Mouse (Mus musculus) kidney, adult 10 weeks (tissue): ENCODE measurements around the gene Olfr641. TPM values are rescaled to one million over a fixed set of nuclear protein-coding genes. Genes with fewer than 3 reads are reported as not detected.

Experiments used
- polyA plus RNA-seq: library from polyadenylated mRNA; stranded (reverse); fragments of 350-450 nt; fragmentation: Illumina TruSeq; extraction: RNeasy Lipid Tissue Mini Kit (QIAGEN cat#74804); gene quantifications from one replicate; pipeline ENCODE4 v1.2.3, GENCODE M21; 2014; ENCODE audit warnings: low read depth, low replicate concordance

The Olfr641 gene
- polyA plus RNA-seq = not detected

DNA sequence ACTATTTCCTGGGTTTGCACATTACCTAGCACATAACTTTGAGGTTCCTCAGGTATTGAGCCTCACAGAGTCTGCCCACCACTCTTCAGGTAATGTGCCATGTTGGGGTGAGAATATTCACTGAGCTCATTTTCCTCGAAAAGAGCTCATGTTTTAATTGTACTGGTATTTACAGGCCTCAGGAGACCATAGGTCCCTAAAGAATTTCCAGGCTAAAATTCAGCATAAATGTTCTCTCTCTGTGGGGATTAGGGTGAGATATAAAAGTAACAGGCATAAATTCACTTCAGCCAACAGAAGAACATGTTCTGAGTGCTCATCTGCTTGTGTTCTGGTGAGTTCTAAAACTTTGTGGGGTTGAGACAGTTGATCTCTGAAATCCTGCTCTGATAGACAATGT, at the start of gene Olfr641:
Olfr641 (plus strand) TSS at position 301 of the 400 bp plus-strand sequence.

DNA sequence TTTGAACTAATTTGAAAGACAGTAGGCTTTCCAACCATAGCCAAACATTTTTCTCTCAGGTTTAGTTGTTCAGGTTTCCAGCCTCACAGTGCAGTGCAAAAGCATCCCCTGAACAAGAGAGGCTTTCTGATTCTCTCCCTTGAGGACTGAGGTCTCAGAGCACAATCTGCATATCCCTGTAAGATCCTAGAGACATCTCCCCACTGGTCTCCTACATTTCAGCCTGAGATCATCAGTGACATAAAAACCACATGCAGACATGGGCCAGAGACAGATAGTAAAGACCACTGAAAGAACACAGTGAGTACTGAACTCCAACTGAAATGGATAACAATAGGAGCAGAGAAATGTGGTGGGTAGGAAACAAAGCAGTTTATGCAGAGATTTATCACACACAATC, 36.8 kb upstream of the Olfr641 start, which contains the start of gene Olfr638:
Olfr638 (plus strand) TSS at position 301 of the 400 bp plus-strand sequence.

DNA sequence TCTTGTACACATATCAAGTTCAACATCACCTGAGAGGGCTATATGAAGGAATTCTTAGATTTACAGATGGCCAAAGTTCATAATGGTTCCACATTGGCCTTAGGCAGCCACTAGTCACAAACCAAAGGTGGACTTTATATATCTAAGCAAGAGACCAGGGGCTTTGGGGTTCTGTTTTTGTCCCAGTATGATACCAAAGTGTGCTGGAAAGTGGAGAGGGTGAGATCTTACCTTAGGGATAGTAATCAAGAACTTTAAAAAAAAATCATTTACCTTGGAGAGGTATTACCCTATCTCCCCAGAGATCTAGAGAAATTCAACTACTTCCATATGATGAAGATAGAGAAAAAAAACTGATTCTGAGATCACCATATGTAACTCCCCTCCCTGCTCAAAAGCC, 18.0 kb upstream of the Olfr641 start, which contains the start of gene Olfr639:
Olfr639 (minus strand) TSS at position 101 of the 400 bp plus-strand sequence.

DNA sequence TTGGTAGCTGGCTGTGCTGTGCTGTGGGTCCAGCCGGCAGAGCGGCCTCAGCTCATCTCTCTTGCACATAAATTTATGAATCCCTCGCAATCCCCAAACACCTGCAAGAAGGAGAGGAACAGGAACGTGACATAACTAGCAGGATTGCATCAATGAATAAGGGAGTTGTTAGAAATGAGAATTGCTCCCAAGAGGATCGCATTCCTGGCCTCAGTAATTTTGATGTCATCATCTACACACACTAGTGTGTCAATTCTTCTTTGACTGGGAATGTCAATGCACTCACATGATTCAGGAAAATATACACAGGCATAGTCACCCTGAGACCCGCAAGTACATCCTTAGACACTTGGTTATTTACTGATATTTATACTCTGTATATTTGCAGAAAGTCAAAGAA, 9.8 kb upstream of the Olfr641 start, which contains the start of gene Olfr640:
Olfr640 (minus strand) TSS at position 101 of the 400 bp plus-strand sequence.

DNA sequence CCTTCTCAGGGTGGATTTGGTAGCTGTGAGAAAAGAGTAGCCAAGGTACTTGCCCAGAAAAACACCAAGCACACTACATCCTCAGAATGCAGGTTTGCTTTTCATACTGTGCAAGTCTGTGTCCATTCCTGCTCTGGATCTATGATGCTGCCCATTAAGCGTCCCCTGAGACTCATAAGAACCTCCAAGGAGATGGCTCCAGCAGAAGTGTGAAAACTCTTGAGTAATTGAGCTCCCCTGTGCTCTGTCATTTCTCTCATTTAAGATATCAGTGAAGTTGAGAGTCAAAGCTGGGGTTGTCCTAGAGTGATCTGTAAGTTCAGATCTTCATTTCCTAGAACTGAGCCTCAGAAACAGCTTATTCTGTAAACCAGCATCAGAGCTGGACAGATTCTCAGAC, 17.3 kb downstream of the Olfr641 start, which contains the start of gene Olfr642:
Olfr642 (minus strand) TSS at position 101 of the 400 bp plus-strand sequence.

DNA sequence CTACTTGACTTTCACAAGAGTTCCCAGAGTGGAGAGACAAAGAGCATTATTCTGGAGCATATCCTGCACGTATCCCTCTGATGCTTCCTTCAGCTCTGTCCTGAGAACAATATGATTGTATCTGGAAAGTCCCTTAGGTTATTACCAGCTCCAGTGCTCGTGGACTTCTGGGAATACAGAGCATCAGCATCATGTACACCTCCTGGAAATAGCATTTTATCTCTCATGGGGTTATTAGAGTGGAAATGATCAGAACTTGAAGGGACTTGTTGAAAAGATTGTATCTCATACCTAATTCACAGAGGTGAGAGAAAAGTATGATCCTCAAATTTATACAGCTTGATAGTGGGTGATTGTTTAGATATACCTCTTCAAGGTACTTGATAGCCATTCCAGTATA, 26.1 kb downstream of the Olfr641 start, which contains the start of gene 4930516K23Rik:
4930516K23Rik (minus strand) TSS at position 101 of the 400 bp plus-strand sequence.

DNA sequence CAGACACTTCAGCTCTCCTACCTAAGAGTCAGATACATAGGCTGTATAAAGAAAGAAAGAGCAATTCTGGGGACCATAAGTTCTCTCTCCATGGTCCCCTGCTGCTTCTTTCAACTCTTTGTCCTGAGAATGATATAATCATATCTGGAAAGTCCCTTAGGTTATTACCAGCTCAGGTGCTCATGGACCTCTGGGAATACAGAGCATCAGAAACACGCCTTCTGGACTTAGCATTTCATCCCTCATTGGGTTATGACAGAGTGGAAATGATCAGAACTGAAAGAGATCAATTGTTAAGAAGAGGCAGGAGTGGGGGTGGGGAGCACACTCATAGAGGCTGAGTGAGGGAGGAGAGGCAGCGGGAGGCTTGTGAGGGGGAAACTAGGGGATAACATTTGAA, 36.5 kb downstream of the Olfr641 start, which contains the start of gene Olfr644:
Olfr644 (minus strand) TSS at position 101 of the 400 bp plus-strand sequence.

DNA sequence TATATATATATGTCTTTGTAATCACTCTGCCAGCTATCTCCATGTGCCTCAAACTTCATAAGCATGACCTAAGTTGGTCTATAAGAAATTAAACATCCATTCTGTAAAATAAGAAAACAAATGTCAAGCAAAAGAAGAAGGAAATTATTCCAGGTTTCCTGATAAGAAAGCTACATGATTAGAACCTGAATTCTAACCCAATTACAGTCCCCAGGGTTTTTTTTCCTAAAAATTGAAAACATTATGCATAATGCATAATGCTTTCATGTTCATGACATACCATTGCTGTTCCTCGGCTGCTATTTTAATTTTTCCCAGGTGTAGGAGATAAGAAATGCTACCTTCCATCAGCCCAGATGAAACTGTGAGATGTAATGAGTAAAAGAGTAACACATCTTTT, 50.1 kb downstream of the Olfr641 start, which contains the start of gene Olfr645:
Olfr645 (minus strand) TSS at position 101 of the 400 bp plus-strand sequence.

Other genes starting within 250 kb of the Olfr641 start
- gene Olfr67, start 243.6 kb upstream of the Olfr641 start, polyA plus RNA-seq = not detected
- 7.4 TPM for gene Hbb-bt, start 221.4 kb upstream of the Olfr641 start, polyA plus RNA-seq
- gene Hbb-bs, start 207.3 kb upstream of the Olfr641 start, polyA plus RNA-seq = 99.3 TPM
- not detected for gene Hbb-bh2, start 194.9 kb upstream of the Olfr641 start, polyA plus RNA-seq
- gene Hbb-bh1, start 192.3 kb upstream of the Olfr641 start, polyA plus RNA-seq = not detected
- not detected for gene Hbb-y, start 182.2 kb upstream of the Olfr641 start, polyA plus RNA-seq
- not detected for gene Olfr66, start 149.2 kb upstream of the Olfr641 start, polyA plus RNA-seq
- not detected for gene Olfr64, start 141.0 kb upstream of the Olfr641 start, polyA plus RNA-seq
- gene Olfr65, start 132.0 kb upstream of the Olfr641 start, polyA plus RNA-seq = not detected
- gene Olfr631, start 106.6 kb upstream of the Olfr641 start, polyA plus RNA-seq = not detected
- not detected for gene Olfr632, start 101.1 kb upstream of the Olfr641 start, polyA plus RNA-seq
- not detected for gene Olfr633, start 91.0 kb upstream of the Olfr641 start, polyA plus RNA-seq
- not detected for gene Olfr635, start 64.3 kb upstream of the Olfr641 start, polyA plus RNA-seq
- gene Olfr638, start 36.7 kb upstream of the Olfr641 start, polyA plus RNA-seq = not detected
- not detected for gene Olfr639, start 18.1 kb upstream of the Olfr641 start, polyA plus RNA-seq
- gene Olfr640, start 9.9 kb upstream of the Olfr641 start, polyA plus RNA-seq = not detected
- gene Olfr642, start 17.2 kb downstream of the Olfr641 start, polyA plus RNA-seq = not detected
- not detected for gene 4930516K23Rik, start 26.0 kb downstream of the Olfr641 start, polyA plus RNA-seq
- gene Olfr644, start 36.4 kb downstream of the Olfr641 start, polyA plus RNA-seq = not detected
- gene Olfr645, start 50.0 kb downstream of the Olfr641 start, polyA plus RNA-seq = not detected
- not detected for gene Olfr646, start 69.4 kb downstream of the Olfr641 start, polyA plus RNA-seq
- not detected for gene Ubqln5, start 94.4 kb downstream of the Olfr641 start, polyA plus RNA-seq
- gene Olfr643, start 102.0 kb downstream of the Olfr641 start, polyA plus RNA-seq = not detected
- gene Ubqln3, start 107.8 kb downstream of the Olfr641 start, polyA plus RNA-seq = not detected
- gene Ubqlnl, start 115.1 kb downstream of the Olfr641 start, polyA plus RNA-seq = not detected
- gene Olfm5, start 129.4 kb downstream of the Olfr641 start, polyA plus RNA-seq = not detected
- not detected for gene Olfr648, start 147.9 kb downstream of the Olfr641 start, polyA plus RNA-seq
- not detected for gene Olfr649, start 160.5 kb downstream of the Olfr641 start, polyA plus RNA-seq
- gene Trim6, start 183.3 kb downstream of the Olfr641 start, polyA plus RNA-seq = 0.77 TPM
- 14.5 TPM for gene Trim34a, start 209.0 kb downstream of the Olfr641 start, polyA plus RNA-seq